Mouse (Mus musculus) intestine, embryonic 15.5 days (tissue): ENCODE data around the gene Stard9. TPM values are rescaled to one million over a fixed set of nuclear protein-coding genes. Genes with fewer than 3 reads are reported as not detected.
A peak's percentile ranks its signal among the peaks of the same experiment; 100 is the strongest.

ENCODE experiments used
- ATAC-seq: fragments of 200-750 bp; cut with Nextera tagmentation; 2 replicates; pipeline ENCODE4 v1.8.0; 2017; ENCODE audit warnings: moderate TSS enrichment, moderate library complexity
- H3K27ac ChIP-seq: fragments of 300-500 bp; sonication (generic); 2 replicates; pipeline ENCODE4 v1.5.1; 2015; ENCODE audit warnings: mild to moderate bottlenecking, inconsistent platforms
- H3K27me3 ChIP-seq: fragments of 300-500 bp; sonication (generic); replicated peaks from 2 replicates; pipeline ENCODE4 v1.6.1; 2015; ENCODE audit warnings: inconsistent platforms
- H3K36me3 ChIP-seq: fragments of 300-500 bp; sonication (generic); 2 replicates; pipeline ENCODE4 v1.6.1; 2015; ENCODE audit warnings: inconsistent platforms
- H3K4me1 ChIP-seq: fragments of 300-500 bp; sonication (generic); replicated peaks from 2 replicates; pipeline ENCODE4 v1.6.1; 2015; ENCODE audit warnings: inconsistent platforms
- H3K4me2 ChIP-seq: fragments of 300-500 bp; sonication (generic); replicated peaks from 2 replicates; pipeline ENCODE4 v1.6.1; 2015; ENCODE audit warnings: mild to moderate bottlenecking, inconsistent platforms
- H3K4me3 ChIP-seq: fragments of 300-500 bp; sonication (generic); replicated peaks from 2 replicates; pipeline ENCODE4 v1.5.1; 2015; ENCODE audit warnings: inconsistent platforms
- H3K9ac ChIP-seq: fragments of 300-500 bp; sonication (generic); 2 replicates; pipeline ENCODE4 v1.6.1; 2015; ENCODE audit warnings: inconsistent platforms
- H3K9me3 ChIP-seq: fragments of 300-500 bp; sonication (generic); 2 replicates; pipeline ENCODE4 v1.6.1; 2016; ENCODE audit warnings: inconsistent platforms
- WGBS: fragments of 180-500 bp; shearing (Covaris S2); methylation state at CpG from one replicate; pipeline ENCODE4 v1.1.7; 2015; 5-methylcytosine and 5-hydroxymethylcytosine counted together
- polyA plus RNA-seq: library from polyadenylated mRNA; unstranded; fragments of >200 nt; fragmentation: Nextera tagmentation; extraction: Ambion mirVana; gene quantifications from 2 replicates; pipeline ENCODE4 v1.2.1, GENCODE M21; 2015

Gene Stard9
- 2.9 and 3.3 TPM in 2 replicates for polyA plus RNA-seq

DNA sequence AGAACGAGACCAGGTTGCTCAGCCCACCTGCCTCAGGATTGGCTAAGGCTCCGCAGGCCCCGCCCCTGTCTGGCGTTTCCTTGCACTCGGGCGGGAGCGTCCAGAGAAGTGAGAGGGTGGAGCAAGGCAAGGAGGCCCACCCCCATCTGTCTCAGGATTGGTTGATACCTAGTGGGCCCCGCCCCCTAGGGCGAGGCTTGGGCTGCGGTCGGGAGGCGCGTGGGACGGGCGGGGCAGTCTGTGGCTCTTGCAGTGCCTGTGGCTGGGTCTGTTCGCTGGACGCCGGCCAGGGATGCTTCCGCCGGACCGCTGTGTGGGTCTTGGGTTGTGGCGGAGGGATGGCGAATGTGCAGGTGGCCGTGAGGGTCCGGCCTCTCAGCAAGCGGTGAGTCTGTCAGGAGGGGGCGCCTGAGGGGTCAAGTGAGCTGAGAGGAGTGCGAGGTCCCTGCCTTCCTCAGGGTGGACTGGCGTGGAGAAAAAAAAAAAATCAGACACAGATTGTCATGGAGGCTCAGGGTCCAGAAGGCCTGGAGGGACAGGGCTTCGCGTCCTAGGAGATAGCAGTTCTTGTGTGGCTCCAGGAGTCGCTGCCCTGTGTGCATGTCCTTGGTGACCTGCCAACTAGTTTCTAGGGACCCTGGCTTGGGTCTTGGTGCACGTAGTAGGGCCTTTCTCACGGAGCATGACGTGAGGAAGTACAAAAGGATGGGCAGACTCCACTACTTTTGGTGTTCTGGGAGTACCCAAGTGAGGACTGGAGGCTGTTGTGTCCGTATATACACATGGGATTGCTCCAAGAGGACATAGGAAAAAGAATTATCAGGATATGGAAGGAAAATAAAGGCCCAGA, at the start of gene Stard9:
Stard9 (plus strand) TSS at position 236 of the 850 bp plus-strand sequence.
- peak within 1 kb of the TSS; percentile 51; the same call in 1 of the 2 replicates for H3K27ac ChIP-seq
- ATAC-seq = peak; percentile 100
- peak within 1 kb of the TSS; percentile 59 for H3K4me3 ChIP-seq
- 0 out of 2 replicates have a peak, but pooled peaks cover 3% of the 10 kb centered on the region for H3K4me1 ChIP-seq
- H3K36me3 ChIP-seq = no peaks in the 10 kb centered on the region
- no peaks in the 10 kb centered on the region for H3K27me3 ChIP-seq
- WGBS = 2% methylated on average over 36 of the region's 36 CpGs
- H3K4me2 ChIP-seq = peak within 1 kb of the TSS; percentile 82
- no peaks in the 10 kb centered on the region for H3K9me3 ChIP-seq
- H3K9ac ChIP-seq = peak within 1 kb of the TSS; percentile 58

- ATAC-seq = no peak
- no peaks in the 10 kb centered on the region for H3K9me3 ChIP-seq
- H3K4me1 ChIP-seq = no peaks in the 10 kb centered on the region
- no peak overlapping the region for H3K4me3 ChIP-seq
- no peaks in the 10 kb centered on the region for H3K27me3 ChIP-seq
- no peak overlapping the region for H3K9ac ChIP-seq
- H3K4me2 ChIP-seq = no peak overlapping the region
- no peak overlapping the region for H3K27ac ChIP-seq
- H3K36me3 ChIP-seq = peaks cover 10% of the 10 kb centered on the region; the same call in 1 of the 2 replicates
- 85% methylated on average over 5 of the region's 5 CpGs for WGBS
These were observed 39.2 kb upstream of the Stard9 start for GRCm38 (mm10) chr2:120589759-120590158.

GRCm38 (mm10) chr2:120592227-120592626, 36.7 kb upstream of the Stard9 start:
- Histone ChIP-seq H3K4me3 (no peak overlapping the region), H3K27ac (no peak overlapping the region), H3K9ac (no peak overlapping the region), H3K27me3 (no peaks in the 10 kb centered on the region), H3K36me3 (peaks cover 20% of the 10 kb centered on the region), H3K4me2 (no peak overlapping the region), H3K9me3 (no peaks in the 10 kb centered on the region), H3K4me1 (no peaks in the 10 kb centered on the region)
- 87% methylated on average over 1 of the region's 1 CpGs for WGBS
- no peak for ATAC-seq

DNA sequence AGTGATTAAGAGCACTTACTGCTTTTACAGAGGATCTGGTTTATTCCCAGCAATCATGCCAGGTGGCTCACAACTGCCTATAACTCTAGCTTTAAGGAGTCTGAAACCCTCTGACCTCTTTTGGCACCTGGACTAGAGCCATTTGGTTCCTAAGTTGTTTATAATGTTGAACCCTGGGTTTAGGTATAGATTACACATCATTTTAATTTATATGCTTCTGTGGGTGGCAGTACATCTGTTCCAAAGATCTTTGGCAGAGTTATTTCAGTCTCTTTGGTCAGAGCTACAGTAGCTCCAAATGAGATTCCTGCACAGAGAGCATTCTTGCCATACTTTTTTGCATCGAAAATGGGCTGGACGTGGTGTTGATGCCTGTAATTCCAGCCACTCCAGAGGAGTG, 31.2 kb upstream of the Stard9 start:
- Histone ChIP-seq H3K4me1 (no peaks in the 10 kb centered on the region), H3K4me3 (no peak overlapping the region), H3K4me2 (no peak overlapping the region), H3K27me3 (no peaks in the 10 kb centered on the region), H3K27ac (no peak overlapping the region), H3K36me3 (peaks cover 31% of the 10 kb centered on the region), H3K9me3 (no peaks in the 10 kb centered on the region), H3K9ac (no peak overlapping the region)
- WGBS = 91% methylated on average over 2 of the region's 2 CpGs
- no peak for ATAC-seq

DNA sequence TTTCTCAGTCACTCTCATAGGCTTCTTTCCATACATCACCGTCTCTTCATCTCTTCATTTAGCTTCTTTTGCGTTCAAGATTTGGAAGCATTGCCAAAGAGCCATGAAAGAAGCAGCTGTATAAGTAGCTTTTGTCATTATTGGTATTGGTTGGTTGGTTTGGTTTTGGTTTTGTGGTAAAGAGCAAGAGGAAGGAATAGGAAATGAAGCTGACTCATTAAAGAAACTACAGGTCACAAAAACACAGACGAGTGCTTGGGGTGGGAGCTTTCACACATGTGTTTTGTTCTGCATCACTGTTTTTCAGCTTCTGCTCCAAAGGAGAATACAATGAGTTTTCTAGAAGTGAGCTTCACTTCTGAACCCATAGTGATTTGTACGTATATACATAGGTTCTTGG, 29.4 kb upstream of the Stard9 start:
- H3K36me3 ChIP-seq = peaks cover 31% of the 10 kb centered on the region
- 90% methylated on average over 4 of the region's 4 CpGs for whole genome bisulfite sequencing
- H3K27ac ChIP-seq = no peak overlapping the region
- no peaks in the 10 kb centered on the region for H3K27me3 ChIP-seq
- H3K4me2 ChIP-seq = no peak overlapping the region
- no peak for ATAC-seq
- H3K9ac ChIP-seq = no peak overlapping the region
- no peaks in the 10 kb centered on the region for H3K9me3 ChIP-seq
- H3K4me1 ChIP-seq = no peaks in the 10 kb centered on the region
- H3K4me3 ChIP-seq = no peak overlapping the region

DNA sequence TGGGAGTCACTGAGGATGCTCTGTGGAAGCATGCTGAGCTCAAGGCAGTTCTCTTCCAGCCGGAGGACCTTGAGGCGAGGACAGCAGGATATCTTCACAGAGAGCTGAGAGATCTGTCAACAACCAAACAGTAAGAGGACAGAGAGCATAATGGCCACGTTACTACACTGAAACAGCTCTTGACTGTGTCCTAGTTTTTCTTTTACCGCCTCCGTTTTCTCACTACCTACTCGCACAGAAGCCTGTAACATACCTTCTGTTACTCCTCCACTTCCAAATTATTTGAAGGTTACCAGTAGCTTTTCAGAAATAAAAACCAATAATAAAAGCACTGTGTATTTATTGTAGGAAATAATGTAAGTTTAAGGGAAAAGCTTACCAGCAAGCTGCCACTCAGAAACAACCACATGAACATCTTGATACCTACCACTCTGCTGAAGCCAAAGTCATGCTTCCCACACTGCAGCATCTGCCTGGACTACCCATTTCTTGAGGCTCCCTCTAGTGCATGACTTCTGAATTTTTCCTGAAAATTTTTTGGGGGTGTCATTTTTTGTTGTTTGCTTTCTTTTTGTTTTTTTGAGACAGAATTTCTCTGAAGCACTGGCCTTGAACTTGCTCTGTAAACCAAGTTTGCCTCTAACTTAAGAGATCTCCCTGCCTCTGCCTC, 22.8 kb upstream of the Stard9 start:
- no peaks in the 10 kb centered on the region for H3K9me3 ChIP-seq
- no peak overlapping the region for H3K4me3 ChIP-seq
- H3K36me3 ChIP-seq = no peaks in the 10 kb centered on the region
- WGBS = 88% methylated on average over 6 of the region's 6 CpGs
- H3K4me2 ChIP-seq = no peak overlapping the region
- no peak overlapping the region for H3K9ac ChIP-seq
- H3K27ac ChIP-seq = no peak overlapping the region
- H3K4me1 ChIP-seq = 0 out of 2 replicates have a peak, but pooled peaks cover 7% of the 10 kb centered on the region
- H3K27me3 ChIP-seq = no peaks in the 10 kb centered on the region
- no peak for ATAC-seq

DNA sequence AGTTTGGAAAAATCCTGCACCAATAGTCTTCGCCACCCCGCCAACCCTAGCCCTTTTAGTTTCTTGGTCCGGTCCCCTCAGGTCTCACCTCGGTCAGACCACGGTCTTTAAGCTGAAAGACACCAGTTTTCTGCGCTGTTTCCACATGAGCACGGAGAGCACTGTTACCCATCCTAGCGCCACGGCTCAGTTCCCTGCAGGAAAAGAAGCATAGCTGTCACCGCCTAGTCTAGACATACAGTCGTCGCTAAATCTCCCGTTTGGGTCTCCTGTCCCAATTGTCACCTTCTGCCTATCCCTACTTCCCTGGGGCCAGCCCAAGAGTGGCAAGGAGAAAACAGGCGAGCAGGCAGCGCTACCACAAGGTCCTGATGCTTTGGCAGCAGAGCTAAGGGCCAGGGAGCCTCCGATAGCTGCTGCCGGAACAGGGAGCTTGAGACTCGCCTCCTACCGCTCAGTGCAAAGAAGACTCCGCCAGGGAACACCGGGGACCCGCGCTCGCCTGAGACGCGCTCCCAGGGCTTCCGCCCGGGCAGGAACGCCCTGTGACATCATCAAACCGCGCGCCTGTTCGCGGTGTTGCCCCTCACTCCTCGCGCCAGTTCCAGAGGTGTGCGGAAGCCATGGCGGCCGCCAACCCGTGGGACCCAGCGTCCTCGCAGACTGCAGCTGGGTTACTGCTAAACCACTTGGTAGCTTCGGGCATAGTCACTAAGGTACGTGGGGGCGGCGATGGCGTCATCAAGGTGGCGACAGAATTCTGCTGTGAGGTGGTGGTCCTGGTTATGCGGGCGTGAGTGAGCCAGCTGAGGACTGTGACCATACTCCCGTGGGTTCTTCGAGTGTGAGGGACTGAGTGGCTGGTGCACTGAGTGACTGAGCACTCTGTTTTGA, 19.8 kb upstream of the Stard9 start, which contains the start of the genes Haus2 and Lrrc57:
Haus2 (plus strand) TSS at position 554 of the 894 bp plus-strand sequence.
Lrrc57 (minus strand) TSS at position 691 of the 894 bp plus-strand sequence.
- H3K27ac ChIP-seq = peak within 1 kb of the TSS; percentile 92
- ATAC-seq = peak; percentile 99
- H3K4me2 ChIP-seq = peak within 1 kb of the TSS; percentile 70
- H3K27me3 ChIP-seq = no peaks in the 10 kb centered on the region
- peak within 1 kb of the TSS; percentile 82 for H3K9ac ChIP-seq
- 0 out of 2 replicates have a peak, but pooled peaks cover 7% of the 10 kb centered on the region for H3K4me1 ChIP-seq
- WGBS = under 1% methylated on average over 52 of the region's 52 CpGs
- H3K36me3 ChIP-seq = no peaks in the 10 kb centered on the region
- peak within 1 kb of the TSS; percentile 85 for H3K4me3 ChIP-seq
- H3K9me3 ChIP-seq = no peaks in the 10 kb centered on the region

DNA sequence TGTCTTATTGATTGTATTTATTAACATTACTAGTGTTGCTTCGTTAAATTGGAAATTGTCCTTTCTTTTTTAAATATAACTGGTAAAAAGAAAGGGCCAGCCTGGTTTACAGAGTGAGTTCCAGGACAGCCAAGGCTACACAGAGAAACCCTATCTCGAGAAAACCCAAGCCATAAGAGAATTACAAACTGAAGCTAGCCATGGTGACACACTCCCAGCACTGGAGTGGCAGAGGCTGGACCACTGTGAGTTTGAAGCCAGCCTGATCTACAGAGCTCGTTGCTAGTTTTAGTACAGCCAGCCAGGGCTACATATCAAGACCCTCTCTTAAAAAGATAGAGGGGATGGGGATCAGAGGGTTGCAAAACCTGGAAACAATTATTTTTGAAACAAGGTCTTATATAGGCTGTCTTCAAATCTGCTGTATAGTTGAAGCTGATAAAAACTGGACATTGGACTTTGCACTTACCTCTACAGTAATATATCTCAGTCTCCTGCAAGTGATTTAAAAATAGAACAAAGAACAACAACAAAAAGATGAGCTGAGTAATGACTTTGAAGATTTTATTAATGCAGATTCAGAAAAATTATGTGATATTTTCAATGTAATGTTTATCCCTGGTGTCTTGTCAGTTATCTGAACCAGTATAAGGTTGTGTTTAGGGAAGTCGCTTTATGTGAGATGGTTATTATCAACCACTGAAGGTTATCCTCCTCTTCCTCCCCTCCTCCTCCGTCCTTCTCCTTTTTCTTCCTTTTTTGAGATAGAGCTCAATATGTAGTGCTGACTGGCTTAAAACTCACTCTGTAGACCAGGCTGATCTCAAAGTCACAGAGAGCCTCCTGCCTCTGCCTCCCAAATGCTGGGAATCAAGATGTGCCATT, 12.4 kb upstream of the Stard9 start:
- no peaks in the 10 kb centered on the region for H3K27me3 ChIP-seq
- 87% methylated on average over 5 of the region's 5 CpGs for WGBS
- no peak overlapping the region for H3K27ac ChIP-seq
- no peak overlapping the region for H3K4me2 ChIP-seq
- H3K9ac ChIP-seq = no peak overlapping the region
- H3K36me3 ChIP-seq = peaks cover 14% of the 10 kb centered on the region; the same call in 1 of the 2 replicates
- ATAC-seq = peak; percentile 59
- no peaks in the 10 kb centered on the region for H3K9me3 ChIP-seq
- H3K4me1 ChIP-seq = no peaks in the 10 kb centered on the region
- no peak overlapping the region for H3K4me3 ChIP-seq

DNA sequence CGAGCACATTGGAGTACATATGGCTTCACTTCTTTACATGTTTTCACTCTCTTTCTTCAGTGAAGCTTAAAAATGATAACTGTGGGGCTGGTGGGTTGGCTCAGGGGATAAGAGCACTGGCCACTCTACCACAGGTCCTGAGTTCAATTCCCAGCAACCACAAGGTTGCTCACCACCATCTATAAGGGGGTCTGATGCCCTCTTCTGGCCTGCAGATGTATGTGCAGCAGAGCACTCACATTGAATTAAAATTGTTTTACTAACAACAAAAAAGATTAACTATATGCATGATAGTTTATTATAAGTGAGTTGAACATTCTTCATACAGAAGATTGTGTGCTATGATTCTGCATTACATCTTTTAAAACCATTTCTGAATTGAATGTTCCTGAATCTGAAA, 9.4 kb upstream of the Stard9 start:
- Histone ChIP-seq H3K9me3 (no peaks in the 10 kb centered on the region), H3K27ac (no peak overlapping the region), H3K4me3 (no peak overlapping the region), H3K9ac (no peak overlapping the region), H3K27me3 (no peaks in the 10 kb centered on the region), H3K4me2 (no peak overlapping the region), H3K4me1 (no peaks in the 10 kb centered on the region), H3K36me3 (peaks cover 14% of the 10 kb centered on the region; the same call in 1 of the 2 replicates)
- WGBS = 100% methylated on average over 1 of the region's 1 CpGs
- ATAC-seq = no peak

DNA sequence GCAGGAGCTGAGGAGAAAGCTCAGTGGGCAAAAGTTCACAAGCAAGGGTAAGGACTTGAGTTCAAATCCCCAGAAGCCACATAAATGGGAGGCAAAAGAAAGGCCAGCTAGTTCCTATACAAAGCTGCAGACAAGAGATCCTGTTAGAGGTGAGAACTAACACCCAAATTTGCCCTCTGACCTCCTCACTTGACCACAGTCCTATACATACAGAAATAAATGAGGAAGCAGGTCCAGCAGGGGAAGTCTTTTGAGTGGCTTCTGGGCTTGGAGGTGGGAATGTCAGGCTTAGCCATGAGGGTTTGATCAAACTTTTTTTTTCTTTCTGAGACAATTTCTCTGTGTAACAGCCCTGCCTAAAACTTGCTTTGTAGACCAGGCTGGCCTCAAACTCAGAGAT, 6.0 kb upstream of the Stard9 start:
- H3K27ac ChIP-seq = no peak overlapping the region
- H3K4me1 ChIP-seq = no peaks in the 10 kb centered on the region
- no peak overlapping the region for H3K9ac ChIP-seq
- H3K36me3 ChIP-seq = peaks cover 11% of the 10 kb centered on the region; the same call in 1 of the 2 replicates
- H3K9me3 ChIP-seq = no peaks in the 10 kb centered on the region
- no peak for ATAC-seq
- no peaks in the 10 kb centered on the region for H3K27me3 ChIP-seq
- no peak overlapping the region for H3K4me2 ChIP-seq
- H3K4me3 ChIP-seq = no peak overlapping the region
